Mouse (Mus musculus): ENCODE data around the gene Terf2ip.

DNA sequence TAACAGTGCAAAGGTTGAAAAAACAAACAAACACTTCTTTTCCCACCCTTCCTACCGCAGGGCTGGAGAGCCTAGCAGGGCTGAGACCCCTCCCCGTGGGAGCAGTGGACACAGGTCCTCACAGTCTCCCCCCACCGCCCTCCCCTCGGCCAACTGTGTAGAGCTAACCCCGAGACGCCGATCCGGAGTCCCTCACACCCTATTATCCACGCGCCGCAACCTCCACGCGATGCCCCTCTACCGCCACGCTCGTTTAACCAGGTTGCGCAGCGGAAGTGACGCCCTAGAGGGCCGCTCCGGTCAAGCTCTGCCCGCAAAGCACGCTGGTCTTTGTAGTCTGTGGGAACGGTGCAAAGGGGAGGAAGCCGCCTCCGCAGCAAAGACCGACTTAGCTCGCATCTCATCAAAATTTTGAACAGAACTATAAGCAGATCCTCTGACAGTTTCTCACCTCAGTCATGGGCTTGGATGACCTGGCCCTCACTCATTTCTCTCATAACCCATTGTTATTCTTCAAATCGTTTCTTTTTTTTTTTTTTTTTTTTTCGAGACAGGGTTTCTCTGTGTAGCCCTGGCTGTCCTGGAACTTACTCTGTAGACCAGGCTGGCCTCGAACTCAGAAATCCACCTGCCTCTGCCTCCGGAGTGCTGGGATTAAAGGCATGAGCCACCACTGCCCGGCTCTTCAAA is 19.0 kb upstream of the Terf2ip start, which contains the start of gene Adat1:
- TF ChIP-seq CTCF (IDR thresholded peaks at IDR 0.05; ENCODE audit: insufficient read depth, low read depth, low read length) (no peak), POLR2A (IDR thresholded peaks at IDR 0.05; ENCODE audit: insufficient read depth, low read depth, low read length) (peak; percentile 76)
